Mouse (Mus musculus) thymus, postnatal 0 days (tissue): ENCODE results near the gene Map3k6. TPM values are rescaled to one million over a fixed set of nuclear protein-coding genes. Genes with fewer than 3 reads are reported as not detected.
A peak's percentile ranks its signal among the peaks of the same experiment; 100 is the strongest.

Source experiments
- DNase-seq: peaks from one replicate; pipeline ENCODE4 v3.0.0-alpha.2; 2015; ENCODE audit warnings: low spot score
- polyA plus RNA-seq: library from polyadenylated mRNA; unstranded; fragments of >200 nt; fragmentation: Nextera tagmentation; extraction: Ambion mirVana; gene quantifications from 2 replicates; pipeline ENCODE4 v1.2.1, GENCODE M21; 2015

Gene Map3k6
- 2.2 and 2.6 TPM in 2 replicates for polyA plus RNA-seq

DNA sequence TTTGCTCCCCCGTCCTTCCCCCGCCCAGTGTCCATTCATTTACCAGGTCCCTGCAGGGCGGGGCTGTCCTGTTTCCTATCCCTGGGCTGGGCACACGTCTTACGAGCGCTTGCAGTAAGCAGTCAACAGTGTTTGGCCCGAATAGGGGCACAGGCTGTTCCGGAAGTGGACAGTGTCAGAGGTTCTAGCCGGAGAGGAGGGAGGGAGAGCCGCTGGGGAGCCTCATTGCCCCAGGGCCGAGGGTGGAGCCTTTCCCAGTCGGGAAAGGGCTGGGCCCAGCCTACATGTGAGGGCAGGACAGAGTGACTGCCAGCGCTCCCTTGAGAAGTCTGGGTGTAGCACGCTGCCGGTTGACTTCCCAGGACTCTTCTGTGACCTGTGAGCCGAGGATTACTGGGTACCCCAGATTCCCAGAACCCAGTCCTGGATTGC is at the start of gene Map3k6:
Map3k6 (plus strand) TSS at position 329 of the 432 bp plus-strand sequence.
- no peak for DNase-seq

DNA sequence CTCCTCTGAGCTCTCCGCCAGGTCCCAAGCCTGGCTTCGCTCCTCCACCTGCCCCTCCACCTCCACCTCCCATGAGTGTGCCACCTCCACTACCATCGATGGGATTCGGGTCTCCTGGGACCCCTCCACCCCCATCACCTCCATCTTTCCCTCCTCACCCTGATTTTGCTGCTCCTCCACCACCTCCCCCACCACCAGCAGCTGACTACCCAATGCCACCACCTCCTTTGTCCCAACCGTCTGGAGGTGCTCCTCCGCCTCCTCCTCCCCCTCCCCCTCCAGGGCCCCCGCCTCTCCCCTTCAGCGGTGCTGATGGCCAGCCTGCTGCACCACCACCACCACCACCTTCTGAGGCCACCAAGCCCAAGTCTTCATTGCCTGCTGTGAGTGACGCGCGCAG is 46.1 kb upstream of the Map3k6 start:
- no peak for DNase-seq

DNA sequence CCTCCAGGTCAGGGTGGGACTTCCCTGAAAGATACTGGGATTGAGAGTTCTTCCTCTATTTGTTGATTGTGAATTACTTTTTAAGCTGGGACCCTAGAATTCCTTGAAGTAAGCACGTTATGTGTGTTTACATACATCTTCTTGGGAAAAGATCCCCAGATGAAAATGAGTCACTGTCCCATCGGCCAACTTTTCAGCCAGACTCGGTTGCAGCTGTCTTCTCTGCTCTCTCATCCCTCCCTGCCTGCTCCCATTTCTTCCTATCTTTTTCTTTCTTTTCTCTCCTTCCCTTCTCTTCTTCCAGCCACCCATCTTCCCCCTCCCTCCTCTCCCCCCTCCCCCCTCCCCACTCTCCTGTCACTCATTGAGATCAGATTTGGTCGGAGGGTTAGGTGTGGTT is 45.6 kb upstream of the Map3k6 start:
- no peak for DNase-seq

- no peak for DNase-seq
These were observed 44.5 kb upstream of the Map3k6 start for GRCm38 (mm10) chr4:133196136-133196535.

DNA sequence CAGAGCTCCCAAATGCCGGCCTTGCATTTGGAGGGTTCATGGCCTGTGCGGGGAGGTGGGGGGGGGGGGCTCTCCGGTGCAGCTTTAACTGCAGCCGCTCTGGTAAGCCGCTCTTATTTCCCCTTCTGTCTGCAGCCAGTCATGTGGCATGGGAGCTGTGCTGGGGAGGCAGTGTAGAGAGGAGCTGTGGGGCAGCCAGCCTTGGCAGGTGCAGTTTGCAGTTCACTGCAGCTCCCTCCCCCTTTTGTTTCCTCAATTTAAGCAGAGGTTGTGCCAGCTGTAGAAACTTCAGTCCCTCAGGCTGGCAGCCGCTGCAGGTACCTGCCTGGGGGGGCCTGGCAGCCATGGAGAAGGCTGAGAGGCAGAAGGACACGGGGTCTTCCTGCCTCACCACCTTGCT is 43.8 kb upstream of the Map3k6 start:
- peak; percentile 76 for DNase-seq

- DNase-seq, result no peak
These were observed 43.3 kb upstream of the Map3k6 start for GRCm38 (mm10) chr4:133197355-133197754.

- no peak for DNase-seq
These were observed 42.8 kb upstream of the Map3k6 start for GRCm38 (mm10) chr4:133197801-133198286.

- no peak for DNase-seq
These were observed 42.1 kb upstream of the Map3k6 start for GRCm38 (mm10) chr4:133198337-133199180.

DNA sequence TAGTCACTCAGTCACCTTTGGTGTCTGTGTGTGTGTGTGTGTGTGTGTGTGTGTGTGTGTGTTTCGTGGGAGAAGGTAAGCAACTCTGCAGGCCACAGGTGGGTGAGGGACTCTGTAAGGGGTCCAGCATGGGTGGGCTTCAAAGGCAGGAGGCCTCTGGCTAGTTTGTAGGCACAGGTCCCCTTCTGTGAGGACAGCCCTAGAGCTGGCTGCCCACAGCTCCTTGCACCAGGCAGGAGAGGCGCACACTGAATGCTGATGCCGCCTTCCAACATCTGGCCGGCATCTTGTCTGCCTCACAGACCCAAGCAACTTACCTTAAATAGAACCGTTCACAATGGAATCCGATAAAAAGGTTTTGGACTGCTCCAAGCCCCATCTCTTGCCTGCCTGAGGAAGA is 40.9 kb upstream of the Map3k6 start:
- no peak for DNase-seq

- DNase-seq, result no peak
These were observed 40.3 kb upstream of the Map3k6 start for GRCm38 (mm10) chr4:133200343-133200742.

DNA sequence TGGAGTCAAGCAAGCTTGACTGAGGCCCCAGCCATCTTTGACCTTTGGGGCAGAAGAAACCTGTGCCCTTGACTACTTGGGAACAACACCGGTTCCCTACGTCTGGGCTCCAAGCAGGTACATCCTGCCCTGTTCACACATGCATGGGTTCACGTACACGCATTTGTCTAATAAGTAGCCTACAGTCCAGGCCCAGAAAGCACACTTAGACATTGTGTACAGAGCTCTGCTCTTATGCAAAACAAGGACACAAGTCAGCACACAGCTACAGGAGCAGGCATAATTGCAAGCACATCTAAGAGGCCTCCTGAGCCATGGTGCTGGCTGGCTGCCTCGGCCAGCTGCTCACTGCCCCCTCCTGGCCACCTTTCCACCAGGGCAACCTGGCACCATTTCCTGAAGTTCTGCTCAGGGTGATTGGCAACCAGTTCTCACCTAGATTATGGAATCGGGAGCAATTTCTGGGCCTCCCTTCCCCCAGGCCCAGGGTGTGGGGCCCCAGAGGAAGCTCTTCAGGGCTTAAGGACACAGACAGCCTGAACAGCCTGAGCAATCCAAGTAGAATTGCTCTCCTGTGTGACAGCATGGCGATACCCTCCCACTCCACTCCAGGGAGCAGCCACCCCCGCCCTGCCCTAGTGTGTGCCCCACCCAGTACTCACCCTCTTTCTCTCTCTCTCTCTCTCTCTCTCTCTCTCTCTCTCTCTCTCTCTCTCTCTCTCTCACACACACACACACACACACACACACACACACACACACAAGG is 39.4 kb upstream of the Map3k6 start:
- DNase-seq, result peak; percentile 61

GRCm38 (mm10) chr4:133202254-133202653 is 38.4 kb upstream of the Map3k6 start:
- no peak for DNase-seq

DNA sequence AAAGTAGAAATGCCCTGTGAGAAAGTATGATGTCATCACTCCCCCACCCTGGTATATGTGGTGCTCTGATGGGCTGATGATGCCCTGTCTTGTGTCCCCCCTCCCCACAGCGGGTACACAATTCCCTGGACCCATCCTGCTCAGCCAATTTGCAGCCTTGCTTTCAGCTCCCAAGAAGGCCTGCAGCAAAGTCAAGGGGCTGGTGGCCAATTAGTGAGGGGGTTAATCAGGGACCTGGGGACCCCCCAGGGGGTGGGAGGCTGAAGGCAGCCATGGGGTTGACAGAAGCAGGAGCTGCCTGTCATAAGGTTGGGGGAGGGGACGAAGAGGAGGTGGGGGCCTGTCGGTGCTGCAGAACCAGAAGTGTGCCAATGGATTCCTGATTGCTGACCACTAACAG is 37.0 kb upstream of the Map3k6 start:
- no peak for DNase-seq

DNA sequence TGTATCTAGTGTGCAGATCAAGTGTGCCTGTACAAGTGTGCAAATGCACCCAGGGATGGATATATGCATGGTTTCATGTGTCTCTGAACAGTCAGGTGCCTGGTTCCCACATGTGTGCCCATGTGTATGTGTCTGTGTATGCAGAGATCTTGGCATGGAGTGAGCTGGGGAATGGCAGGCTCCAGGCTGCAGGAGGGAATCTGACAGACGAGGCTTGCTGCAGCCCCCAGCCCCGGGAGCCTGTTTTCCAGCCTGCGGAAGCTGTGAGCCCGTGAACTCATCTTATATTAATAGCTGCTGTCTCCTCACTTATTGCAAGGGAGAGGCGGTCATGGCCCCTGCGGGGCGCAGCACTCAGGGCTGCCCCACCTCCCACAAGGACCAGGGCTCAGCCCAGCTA is 36.2 kb upstream of the Map3k6 start:
- no peak for DNase-seq

- DNase-seq, result peak; percentile 80
These were observed 31.3 kb upstream of the Map3k6 start for GRCm38 (mm10) chr4:133209366-133209765.

- no peak for DNase-seq
These were observed 30.4 kb upstream of the Map3k6 start for GRCm38 (mm10) chr4:133210023-133210787.

- no peak for DNase-seq
These were observed 29.7 kb upstream of the Map3k6 start for GRCm38 (mm10) chr4:133210788-133211390.

DNA sequence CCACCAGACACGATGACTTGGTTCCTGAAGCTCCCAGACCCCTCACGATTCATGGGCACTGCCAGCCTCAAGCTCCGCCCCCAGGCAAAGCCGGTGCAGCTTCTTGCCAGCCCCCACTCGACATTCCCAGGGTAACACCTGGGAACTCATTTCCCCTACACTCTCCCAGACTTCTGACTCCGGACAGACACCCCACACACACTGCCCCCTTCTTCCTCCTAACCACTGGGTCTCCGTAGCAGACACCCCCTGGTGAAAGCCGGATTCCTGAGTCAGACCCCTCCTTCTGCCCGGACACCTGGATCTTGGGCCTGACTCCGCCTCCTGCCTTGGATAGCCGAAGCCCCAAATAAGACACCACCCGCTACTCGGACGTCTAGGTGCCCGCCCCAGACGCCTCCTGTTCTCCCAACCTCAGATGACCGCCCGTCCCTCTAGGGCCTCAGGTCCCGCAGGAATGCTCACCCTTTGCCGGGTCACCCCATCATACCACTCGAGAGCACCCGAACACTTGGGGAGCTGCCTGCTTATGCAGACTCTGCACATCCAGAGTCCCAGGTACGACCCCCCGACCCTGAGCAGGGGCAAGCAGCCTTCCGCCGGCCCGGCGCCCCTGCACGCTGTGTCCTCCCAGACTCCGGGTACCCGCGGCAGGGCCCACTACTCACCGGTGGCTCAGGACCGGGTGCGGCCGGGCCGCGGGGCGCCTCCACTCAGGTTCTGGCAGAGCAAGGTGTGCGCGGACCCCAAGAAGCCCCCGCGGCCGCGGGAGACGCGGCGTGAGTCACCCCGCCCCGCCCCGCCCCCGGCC is 28.7 kb upstream of the Map3k6 start, which contains the start of the genes Cd164l2 and Gpr3:
Cd164l2 (plus strand) TSS at position 381 of the 811 bp plus-strand sequence.
Gpr3 (minus strand) TSS at position 786 of the 811 bp plus-strand sequence.
- DNase-seq, result no peak

DNA sequence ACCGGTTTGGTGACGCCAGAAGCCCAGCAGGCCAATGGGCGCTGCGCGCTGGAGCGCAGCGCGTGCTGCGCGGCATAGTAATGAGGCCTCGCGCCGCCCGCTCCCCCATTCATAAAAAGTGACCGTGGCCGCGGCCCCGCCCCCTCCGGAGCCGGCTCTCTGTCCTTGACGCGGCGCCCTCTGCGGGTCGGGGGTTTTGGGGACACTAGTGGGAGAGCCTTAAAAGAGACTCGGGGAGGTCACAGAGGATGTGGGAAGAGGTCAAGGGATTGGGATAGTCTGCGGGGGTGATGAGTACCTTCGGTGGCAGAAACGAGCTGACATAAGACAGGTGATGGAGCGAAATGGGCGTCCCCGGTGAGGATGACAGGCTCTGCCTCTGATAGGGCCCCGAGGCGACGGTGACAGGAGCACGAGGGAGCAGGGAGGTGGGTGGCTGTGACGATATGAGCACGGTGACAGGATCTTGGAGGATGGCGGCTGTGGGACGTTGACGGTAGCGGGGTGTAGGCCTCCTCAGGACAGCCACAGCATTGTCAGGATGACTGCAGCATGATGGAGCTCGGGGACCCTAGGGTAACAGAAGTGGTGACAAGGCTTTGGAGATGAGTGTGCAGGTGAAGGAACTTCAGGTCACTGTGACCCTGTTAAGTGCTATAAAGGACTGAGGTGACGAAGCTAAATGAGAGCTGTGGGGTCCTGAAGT is 27.9 kb upstream of the Map3k6 start:
- DNase-seq, result peak; percentile 60
